Mouse (Mus musculus): Measurements from ENCODE around the gene Hist2h2aa2. TPM values are rescaled to one million over a fixed set of nuclear protein-coding genes. Genes with fewer than 3 reads are reported as not detected.
"Not testable (repeated sequence)": the region's sequence is repeated elsewhere in the genome, so short reads cannot be mapped to it uniquely, and the experiment has no call there.

Gene Hist2h2aa2
- polyA plus RNA-seq, 1 experiment from 2014 or later, result 35.1 TPM

DNA sequence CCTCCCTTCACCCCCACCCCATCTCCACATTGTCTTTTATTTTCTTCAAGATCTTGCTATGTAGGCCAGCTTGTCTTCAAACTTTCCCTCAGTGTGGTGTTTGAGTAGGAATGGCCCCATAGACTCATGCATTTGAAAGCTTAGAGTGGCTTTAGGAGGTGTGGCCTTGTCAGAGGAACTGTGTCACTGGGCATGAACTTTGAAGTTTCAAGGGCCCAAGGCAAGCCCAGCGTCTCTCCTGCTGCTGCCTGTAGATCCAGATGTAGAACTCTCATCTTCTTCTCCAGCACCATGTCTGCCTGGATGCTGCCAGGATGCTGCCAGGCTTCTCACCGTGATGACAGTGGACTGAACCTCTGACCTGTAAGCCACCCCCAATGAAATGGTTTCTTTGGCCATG is 11.2 kb downstream of the Hist2h2aa2 start:
- no peak overlapping the region for H3K4me3 ChIP-seq
- no peaks in the 10 kb centered on the region for H3K9me3 ChIP-seq
- no peaks in the 10 kb centered on the region for H3K36me3 ChIP-seq
- 54% methylated on average over 2 of the region's 2 CpGs for WGBS
- H3K4me2 ChIP-seq, result no peak overlapping the region
- H3K9ac ChIP-seq, result no peak overlapping the region
- H3K27ac ChIP-seq, result no peak overlapping the region
- no peaks in the 10 kb centered on the region for H3K27me3 ChIP-seq
- no peak for ATAC-seq (ENCODE audit: insufficient number of reproducible peaks, low FRiP score, low TSS enrichment, low read depth)
- no peaks in the 10 kb centered on the region for H3K4me1 ChIP-seq

- Histone ChIP-seq H3K27ac (no peak overlapping the region), H3K4me3 (no peak overlapping the region), H3K4me2 (no peak overlapping the region), H3K9me3 (no peaks in the 10 kb centered on the region), H3K27me3 (no peaks in the 10 kb centered on the region), H3K4me1 (peaks cover 2% of the 10 kb centered on the region), H3K9ac (no peak overlapping the region), H3K36me3 (no peaks in the 10 kb centered on the region)
- 56% methylated on average over 8 of the region's 8 CpGs for WGBS
- ATAC-seq (ENCODE audit: insufficient number of reproducible peaks, low FRiP score, low TSS enrichment, low read depth), result no peak
These were observed 13.1 kb downstream of the Hist2h2aa2 start for GRCm38 (mm10) chr3:96226695-96227648.

- no peak overlapping the region for H3K27ac ChIP-seq
- H3K9me3 ChIP-seq, result no peaks in the 10 kb centered on the region
- no peaks in the 10 kb centered on the region for H3K36me3 ChIP-seq
- H3K9ac ChIP-seq, result no peak overlapping the region
- no peak overlapping the region for H3K4me2 ChIP-seq
- ATAC-seq (ENCODE audit: insufficient number of reproducible peaks, low FRiP score, low TSS enrichment, low read depth), result no peak
- H3K27me3 ChIP-seq, result no peaks in the 10 kb centered on the region
- H3K4me3 ChIP-seq, result no peak overlapping the region
- 62% methylated on average over 2 of the region's 2 CpGs for WGBS
- H3K4me1 ChIP-seq, result peaks cover 9% of the 10 kb centered on the region
These were observed 14.7 kb downstream of the Hist2h2aa2 start for GRCm38 (mm10) chr3:96225421-96225820.

DNA sequence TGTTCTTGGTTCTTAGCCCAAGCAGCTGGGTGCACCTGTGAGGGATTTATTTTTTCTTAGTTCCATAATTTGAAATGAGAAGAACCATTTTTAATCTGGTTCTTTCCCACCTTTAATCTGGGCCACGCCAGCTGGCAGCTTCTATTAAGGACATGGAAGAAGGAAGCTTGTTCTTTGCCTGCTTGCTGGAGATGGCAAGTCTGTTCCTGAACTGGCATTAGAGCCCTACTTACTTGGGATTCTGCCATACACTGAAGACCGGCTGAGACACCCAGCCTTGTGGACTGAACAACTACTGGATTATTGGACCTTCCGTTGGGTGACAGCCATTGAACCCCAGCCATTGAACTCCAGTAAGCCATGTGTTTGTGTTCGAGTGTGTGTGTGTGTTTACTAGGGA is 17.3 kb downstream of the Hist2h2aa2 start:
- 83% methylated on average over 4 of the region's 4 CpGs for WGBS
- no peaks in the 10 kb centered on the region for H3K27me3 ChIP-seq
- no peak overlapping the region for H3K27ac ChIP-seq
- H3K9me3 ChIP-seq, result no peaks in the 10 kb centered on the region
- H3K9ac ChIP-seq, result no peak overlapping the region
- no peak for ATAC-seq (ENCODE audit: insufficient number of reproducible peaks, low FRiP score, low TSS enrichment, low read depth)
- no peaks in the 10 kb centered on the region for H3K36me3 ChIP-seq
- H3K4me3 ChIP-seq, result no peak overlapping the region
- peaks cover 16% of the 10 kb centered on the region for H3K4me1 ChIP-seq
- no peak overlapping the region for H3K4me2 ChIP-seq

GRCm38 (mm10) chr3:96221640-96222038 is 18.4 kb downstream of the Hist2h2aa2 start:
- H3K9ac ChIP-seq, result peak overlapping the region; percentile 57; the same call in 1 of the 2 replicates
- 20% methylated on average over 9 of the region's 9 CpGs for WGBS
- H3K4me3 ChIP-seq, result peak overlapping the region; percentile 57
- no peak for ATAC-seq (ENCODE audit: insufficient number of reproducible peaks, low FRiP score, low TSS enrichment, low read depth)
- H3K36me3 ChIP-seq, result no peaks in the 10 kb centered on the region
- H3K4me1 ChIP-seq, result peaks cover 16% of the 10 kb centered on the region
- no peaks in the 10 kb centered on the region for H3K27me3 ChIP-seq
- H3K27ac ChIP-seq, result peak overlapping the region; percentile 99
- no peaks in the 10 kb centered on the region for H3K9me3 ChIP-seq
- peak overlapping the region; percentile 75 for H3K4me2 ChIP-seq

- ATAC-seq (ENCODE audit: insufficient number of reproducible peaks, low FRiP score, low TSS enrichment, low read depth), result peak; percentile 87
- Histone ChIP-seq H3K4me1 (peaks cover 16% of the 10 kb centered on the region), H3K27ac (peak within 1 kb of the TSS; percentile 99), H3K27me3 (no peaks in the 10 kb centered on the region), H3K4me2 (peak within 1 kb of the TSS; percentile 75), H3K36me3 (no peaks in the 10 kb centered on the region), H3K9ac (peak within 1 kb of the TSS; percentile 74), H3K4me3 (peak within 1 kb of the TSS; percentile 57), H3K9me3 (no peaks in the 10 kb centered on the region)
- under 1% methylated on average over 43 of the region's 43 CpGs for WGBS
These were observed 19.1 kb downstream of the Hist2h2aa2 start, which contains the start of the genes Hist2h2ac and Hist2h2be for GRCm38 (mm10) chr3:96220765-96221639. Gene Hist2h2ac (minus strand): TSS chr3:96220880. Gene Hist2h2be (plus strand): TSS chr3:96221119.

GRCm38 (mm10) chr3:96220131-96220764 is 19.8 kb downstream of the Hist2h2aa2 start:
- H3K4me2 ChIP-seq, result peak overlapping the region; percentile 75
- whole genome bisulfite sequencing, result under 1% methylated on average over 36 of the region's 47 CpGs

DNA sequence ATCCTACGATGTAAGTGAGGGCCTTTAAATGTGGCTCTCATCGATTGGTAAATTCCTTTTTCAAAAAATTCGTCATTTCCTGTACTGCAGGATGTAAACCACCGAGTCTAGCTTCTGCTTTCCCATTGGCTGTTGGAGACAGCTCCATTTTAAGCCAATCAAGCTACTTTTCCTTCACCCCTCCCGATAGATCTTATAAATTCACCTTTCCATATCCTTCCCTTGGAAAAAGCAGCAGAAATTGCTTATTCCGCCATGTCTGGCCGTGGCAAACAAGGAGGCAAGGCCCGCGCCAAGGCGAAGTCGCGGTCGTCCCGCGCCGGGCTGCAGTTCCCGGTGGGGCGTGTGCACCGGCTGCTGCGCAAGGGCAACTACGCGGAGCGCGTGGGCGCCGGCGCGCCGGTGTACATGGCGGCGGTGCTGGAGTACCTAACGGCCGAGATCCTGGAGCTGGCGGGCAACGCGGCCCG is 20.4 kb downstream of the Hist2h2aa2 start, which contains the start of the genes Bola1 and Hist2h2ab:
TSS of gene Bola1 (minus strand) at position 49 of the 470 bp plus-strand sequence.
TSS of gene Hist2h2ab (plus strand) at position 205 of the 470 bp plus-strand sequence.
- H3K4me3 ChIP-seq, result peak within 1 kb of the TSS; percentile 57
- peaks cover 16% of the 10 kb centered on the region for H3K4me1 ChIP-seq
- H3K27me3 ChIP-seq, result no peaks in the 10 kb centered on the region
- under 1% methylated on average over 35 of the region's 37 CpGs for WGBS
- peak; percentile 90 for ATAC-seq (ENCODE audit: insufficient number of reproducible peaks, low FRiP score, low TSS enrichment, low read depth)
- peak within 1 kb of the TSS; percentile 99 for H3K27ac ChIP-seq
- H3K4me2 ChIP-seq, result peak within 1 kb of the TSS; percentile 75
- no peaks in the 10 kb centered on the region for H3K36me3 ChIP-seq
- H3K9ac ChIP-seq, result peak within 1 kb of the TSS; percentile 74
- no peaks in the 10 kb centered on the region for H3K9me3 ChIP-seq

More at GRCm38 (mm10) chr3:96220131-96220764, 19.8 kb downstream of the Hist2h2aa2 start:
- H3K36me3 ChIP-seq; H3K9me3 ChIP-seq; ATAC-seq (ENCODE audit: insufficient number of reproducible peaks, low FRiP score, low TSS enrichment, low read depth); H3K27me3 ChIP-seq: not testable (repeated sequence)
- H3K9ac ChIP-seq, result peak overlapping the region; percentile 74
- peak overlapping the region; percentile 99 for H3K27ac ChIP-seq
- H3K4me3 ChIP-seq, result peak overlapping the region; percentile 57
- H3K4me1 ChIP-seq, result peaks cover 16% of the 10 kb centered on the region

- ATAC-seq (ENCODE audit: insufficient number of reproducible peaks, low FRiP score, low TSS enrichment, low read depth), result 0 out of 2 replicates have a peak, but pooled peaks have one; percentile 10
- under 1% methylated on average over 12 of the region's 12 CpGs for WGBS
- H3K9ac ChIP-seq, result peak overlapping the region; percentile 48
These were observed 20.9 kb downstream of the Hist2h2aa2 start for GRCm38 (mm10) chr3:96219191-96219641.

DNA sequence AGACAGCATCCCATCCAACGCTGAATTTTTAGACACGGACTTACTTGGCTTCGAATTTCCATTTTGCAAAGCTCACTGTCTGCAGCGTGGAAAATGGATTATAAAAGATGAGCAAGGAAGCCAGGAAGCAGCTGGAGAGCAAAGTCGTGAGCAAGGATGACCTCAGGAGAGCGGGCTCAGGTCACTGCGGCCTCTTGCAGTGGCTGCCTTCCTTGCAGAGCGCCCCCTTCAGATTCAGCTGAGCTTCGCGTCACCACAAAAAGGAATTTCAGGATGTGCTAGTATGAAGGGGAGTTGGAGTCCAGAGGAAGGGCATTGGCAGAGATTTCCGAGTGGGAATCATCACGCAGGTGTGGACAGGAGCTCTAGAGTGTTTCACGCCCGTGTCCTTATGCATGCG is 30.8 kb downstream of the Hist2h2aa2 start:
- Histone ChIP-seq H3K9ac (no peak overlapping the region), H3K27me3 (no peaks in the 10 kb centered on the region), H3K4me2 (no peak overlapping the region), H3K4me3 (no peak overlapping the region), H3K36me3 (no peaks in the 10 kb centered on the region), H3K9me3 (no peaks in the 10 kb centered on the region), H3K4me1 (no peaks in the 10 kb centered on the region), H3K27ac (no peak overlapping the region)
- no peak for ATAC-seq (ENCODE audit: insufficient number of reproducible peaks, low FRiP score, low TSS enrichment, low read depth)
- 27% methylated on average over 15 of the region's 15 CpGs for WGBS

More at GRCm38 (mm10) chr3:96219191-96219641, 20.9 kb downstream of the Hist2h2aa2 start:
- H3K27me3 ChIP-seq, result no peaks in the 10 kb centered on the region
- peak overlapping the region; percentile 57 for H3K4me3 ChIP-seq
- H3K36me3 ChIP-seq, result no peaks in the 10 kb centered on the region
- H3K27ac ChIP-seq, result peak overlapping the region; percentile 99
- H3K4me1 ChIP-seq, result peaks cover 16% of the 10 kb centered on the region
- H3K9me3 ChIP-seq, result no peaks in the 10 kb centered on the region
- H3K4me2 ChIP-seq, result peak overlapping the region; percentile 75

GRCm38 (mm10) chr3:96207819-96208218 is 32.3 kb downstream of the Hist2h2aa2 start:
- H3K27ac ChIP-seq, result no peak overlapping the region
- no peak overlapping the region for H3K9ac ChIP-seq
- no peaks in the 10 kb centered on the region for H3K27me3 ChIP-seq
- H3K4me3 ChIP-seq, result no peak overlapping the region
- WGBS, result 75% methylated on average over 3 of the region's 3 CpGs
- no peak for ATAC-seq (ENCODE audit: insufficient number of reproducible peaks, low FRiP score, low TSS enrichment, low read depth)
- no peak overlapping the region for H3K4me2 ChIP-seq
- no peaks in the 10 kb centered on the region for H3K4me1 ChIP-seq
- H3K36me3 ChIP-seq, result no peaks in the 10 kb centered on the region
- H3K9me3 ChIP-seq, result no peaks in the 10 kb centered on the region

Data from limb, embryonic 15.5 days (tissue).